Mouse (Mus musculus): ENCODE measurements around the gene Pnp2. TPM values are rescaled to one million over a fixed set of nuclear protein-coding genes. Genes with fewer than 3 reads are reported as not detected.
"Not testable (repeated sequence)": the region's sequence is repeated elsewhere in the genome, so short reads cannot be mapped to it uniquely, and the experiment has no call there.

The Pnp2 gene
- polyA plus RNA-seq, 1 experiment from 2014 or later: 0.47 TPM

DNA sequence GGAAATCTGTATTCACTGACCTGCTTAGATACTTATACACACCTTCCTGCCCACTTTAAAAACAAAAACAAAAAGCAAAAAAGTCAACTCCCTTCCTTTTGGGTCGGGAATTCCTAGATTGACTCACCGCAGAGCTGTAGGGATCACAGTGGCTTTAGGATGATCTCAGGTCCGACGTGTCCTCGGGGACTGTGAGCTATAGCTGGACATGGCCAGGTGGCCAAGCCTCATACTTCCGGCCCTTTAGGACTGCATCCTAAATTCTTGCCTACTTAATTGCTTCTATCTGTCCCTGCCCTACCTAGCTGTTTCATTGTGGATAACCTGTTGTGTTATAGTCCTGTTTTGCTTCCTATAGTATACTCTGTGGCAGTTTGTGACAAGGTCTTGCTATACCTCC, 10.7 kb upstream of the Pnp2 start:
- not testable (repeated sequence) for H3K4me1 ChIP-seq (ENCODE audit: control insufficient read depth, insufficient read depth, low read length); ATAC-seq (replicated peaks; ENCODE audit: insufficient number of reproducible peaks, low FRiP score, low TSS enrichment); H3K27me3 ChIP-seq (ENCODE audit: control insufficient read depth, insufficient read depth, low read length); H3K9me3 ChIP-seq (replicated peaks; ENCODE audit: control insufficient read depth, low read length); H3K36me3 ChIP-seq (ENCODE audit: control insufficient read depth, insufficient read depth, low read length)
- peak overlapping the region; percentile 85 for H3K27ac ChIP-seq (ENCODE audit: low read depth, low read length)
- WGBS (ENCODE audit: insufficient replicate concordance): 9% methylated on average over 6 of the region's 6 CpGs
- H3K4me2 ChIP-seq: peak overlapping the region; percentile 66
- peak overlapping the region; percentile 71 for H3K9ac ChIP-seq (ENCODE audit: low read depth, low read length)
- peak overlapping the region; percentile 52 for H3K4me3 ChIP-seq (ENCODE audit: low read depth, low read length)

DNA sequence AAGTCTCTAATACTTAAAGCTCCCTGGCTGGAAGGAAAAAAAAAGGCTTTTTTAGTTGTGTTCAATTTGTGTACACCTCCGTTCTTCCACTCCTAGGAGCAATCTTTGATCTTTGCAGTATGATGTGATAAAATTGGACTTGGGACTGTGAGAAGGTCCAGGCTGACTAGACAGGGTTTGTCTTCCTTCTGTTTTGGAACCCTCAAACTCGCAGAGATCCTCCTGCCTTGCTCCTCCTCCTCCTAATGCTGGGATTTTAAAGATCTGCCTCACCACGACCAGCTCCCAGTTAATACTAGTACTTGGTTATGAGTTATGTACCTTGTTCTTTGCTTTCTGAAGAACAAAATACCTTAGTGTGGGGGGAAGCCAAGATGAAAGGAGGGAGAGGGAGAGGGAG, 10.3 kb upstream of the Pnp2 start:
- H3K4me1 ChIP-seq (ENCODE audit: control insufficient read depth, insufficient read depth, low read length); ATAC-seq (replicated peaks; ENCODE audit: insufficient number of reproducible peaks, low FRiP score, low TSS enrichment); H3K9me3 ChIP-seq (replicated peaks; ENCODE audit: control insufficient read depth, low read length); H3K9ac ChIP-seq (ENCODE audit: low read depth, low read length); H3K27ac ChIP-seq (ENCODE audit: low read depth, low read length); H3K27me3 ChIP-seq (ENCODE audit: control insufficient read depth, insufficient read depth, low read length); H3K36me3 ChIP-seq (ENCODE audit: control insufficient read depth, insufficient read depth, low read length): not testable (repeated sequence)
- H3K4me2 ChIP-seq: peak overlapping the region; percentile 66
- 37% methylated on average over 3 of the region's 3 CpGs for WGBS (ENCODE audit: insufficient replicate concordance)
- H3K4me3 ChIP-seq (ENCODE audit: low read depth, low read length): peak overlapping the region; percentile 52

DNA sequence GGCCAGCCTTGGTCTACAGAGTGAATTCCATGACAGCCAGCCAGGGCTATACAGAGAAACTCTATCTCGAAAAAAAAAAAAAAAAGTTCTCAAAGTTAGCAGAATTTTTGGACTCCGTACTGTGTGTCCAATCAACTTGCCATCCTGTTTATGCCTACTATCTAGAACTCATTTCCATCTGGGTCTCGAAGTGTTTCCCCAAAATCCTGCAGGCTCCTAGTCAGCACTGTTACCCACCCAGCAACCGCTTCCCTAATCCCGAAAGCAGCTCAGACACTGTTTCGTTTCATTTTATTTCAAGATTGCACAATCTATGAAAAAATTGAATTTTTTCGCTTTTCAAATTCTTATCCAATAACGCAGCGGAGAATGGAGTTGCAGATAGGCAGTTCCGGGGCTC, 305 bp upstream of the Pnp2 start:
- no peak overlapping the region for H3K4me3 ChIP-seq (ENCODE audit: low read depth, low read length)
- H3K27ac ChIP-seq (ENCODE audit: low read depth, low read length): no peak overlapping the region
- no peaks in the 10 kb centered on the region for H3K4me1 ChIP-seq (ENCODE audit: control insufficient read depth, insufficient read depth, low read length)
- peaks cover 4% of the 10 kb centered on the region; the same call in 1 of the 2 replicates for H3K36me3 ChIP-seq (ENCODE audit: control insufficient read depth, insufficient read depth, low read length)
- WGBS (ENCODE audit: insufficient replicate concordance): 81% methylated on average over 10 of the region's 10 CpGs
- H3K9me3 ChIP-seq (replicated peaks; ENCODE audit: control insufficient read depth, low read length): no peaks in the 10 kb centered on the region
- no peak overlapping the region for H3K4me2 ChIP-seq
- no peak for ATAC-seq (replicated peaks; ENCODE audit: insufficient number of reproducible peaks, low FRiP score, low TSS enrichment)
- H3K9ac ChIP-seq (ENCODE audit: low read depth, low read length): no peak overlapping the region
- H3K27me3 ChIP-seq (ENCODE audit: control insufficient read depth, insufficient read depth, low read length): no peaks in the 10 kb centered on the region

DNA sequence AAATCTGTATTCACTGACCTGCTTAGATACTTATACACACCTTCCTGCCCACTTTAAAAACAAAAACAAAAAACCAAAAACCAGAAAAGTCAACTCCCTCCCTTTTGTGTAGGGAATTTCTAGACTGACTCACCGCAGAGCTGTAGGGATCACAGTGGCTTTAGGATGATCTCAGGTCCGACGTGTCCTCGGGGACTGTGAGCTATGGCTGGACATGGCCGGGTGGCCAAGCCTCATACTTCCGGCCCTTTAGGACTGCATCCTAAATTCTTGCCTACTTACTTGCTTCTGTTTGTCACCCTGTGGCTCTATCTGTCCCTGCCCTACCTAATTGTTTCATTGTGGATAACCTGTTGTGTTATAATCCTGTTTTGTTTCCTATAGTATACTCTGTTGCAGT, 932 bp downstream of the Pnp2 start:
- H3K36me3 ChIP-seq (ENCODE audit: control insufficient read depth, insufficient read depth, low read length); ATAC-seq (replicated peaks; ENCODE audit: insufficient number of reproducible peaks, low FRiP score, low TSS enrichment); H3K4me3 ChIP-seq (ENCODE audit: low read depth, low read length); H3K9me3 ChIP-seq (replicated peaks; ENCODE audit: control insufficient read depth, low read length); H3K27me3 ChIP-seq (ENCODE audit: control insufficient read depth, insufficient read depth, low read length); H3K4me1 ChIP-seq (ENCODE audit: control insufficient read depth, insufficient read depth, low read length); H3K27ac ChIP-seq (ENCODE audit: low read depth, low read length); H3K9ac ChIP-seq (ENCODE audit: low read depth, low read length): not testable (repeated sequence)
- 76% methylated on average over 6 of the region's 6 CpGs for WGBS (ENCODE audit: insufficient replicate concordance)
- H3K4me2 ChIP-seq: peak overlapping the region; percentile 52

DNA sequence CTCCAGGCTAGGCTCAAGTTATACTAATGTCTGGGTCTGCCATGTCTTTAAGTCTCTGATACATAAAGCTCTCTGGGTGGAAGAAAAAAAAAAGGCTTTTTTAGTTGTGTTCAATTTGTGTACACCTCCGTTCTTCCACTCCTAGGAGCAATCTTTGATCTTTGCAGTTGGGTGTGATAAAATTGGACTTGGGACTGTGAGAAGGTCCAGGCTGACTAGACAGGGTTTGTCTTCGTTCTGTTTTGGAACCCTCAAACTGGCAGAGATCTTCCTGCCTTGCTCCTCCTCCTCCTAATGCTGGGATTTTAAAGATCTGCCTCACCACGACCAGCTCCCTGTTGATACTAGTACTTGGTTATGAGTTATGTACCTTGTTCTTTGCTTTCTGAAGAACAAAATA, 1.4 kb downstream of the Pnp2 start:
- H3K9me3 ChIP-seq (replicated peaks; ENCODE audit: control insufficient read depth, low read length); H3K9ac ChIP-seq (ENCODE audit: low read depth, low read length); H3K4me1 ChIP-seq (ENCODE audit: control insufficient read depth, insufficient read depth, low read length); ATAC-seq (replicated peaks; ENCODE audit: insufficient number of reproducible peaks, low FRiP score, low TSS enrichment); H3K27ac ChIP-seq (ENCODE audit: low read depth, low read length); H3K36me3 ChIP-seq (ENCODE audit: control insufficient read depth, insufficient read depth, low read length); H3K27me3 ChIP-seq (ENCODE audit: control insufficient read depth, insufficient read depth, low read length); H3K4me2 ChIP-seq; H3K4me3 ChIP-seq (ENCODE audit: low read depth, low read length): not testable (repeated sequence)
- WGBS (ENCODE audit: insufficient replicate concordance): 64% methylated on average over 3 of the region's 3 CpGs

DNA sequence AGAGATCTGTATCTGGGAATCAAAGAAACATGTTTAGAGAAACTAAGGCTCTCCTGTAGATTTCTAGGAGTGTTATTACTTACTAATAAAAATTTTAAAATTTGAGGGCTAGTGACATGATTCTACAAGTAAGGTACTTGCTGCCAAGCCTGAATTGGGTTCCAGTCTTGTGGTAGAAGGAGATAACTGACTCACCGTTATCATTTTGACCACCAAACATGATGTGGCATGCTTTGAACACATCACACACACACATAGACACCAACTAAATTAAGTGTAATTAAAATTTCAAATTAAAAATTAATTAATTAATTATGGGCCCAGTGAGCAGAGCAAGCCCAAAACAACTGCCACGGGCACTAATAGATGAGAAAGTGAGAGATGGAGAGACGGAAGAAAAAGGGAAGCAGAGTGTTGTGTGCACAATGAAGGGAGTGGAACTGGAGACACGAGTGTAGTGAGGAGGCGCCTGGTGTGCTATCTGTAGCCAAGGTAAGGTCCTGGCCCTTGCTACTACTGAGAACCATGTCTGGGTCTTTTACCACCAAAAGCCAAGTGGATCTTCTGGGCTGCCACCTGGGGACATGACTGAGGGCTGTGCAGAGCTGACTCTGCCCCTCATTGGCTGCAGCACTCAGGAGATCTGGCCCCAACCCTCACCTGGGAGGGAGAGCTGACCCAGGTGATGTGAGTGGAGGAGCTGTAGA, 2.6 kb downstream of the Pnp2 start:
- not testable (repeated sequence) for ATAC-seq (replicated peaks; ENCODE audit: insufficient number of reproducible peaks, low FRiP score, low TSS enrichment); H3K4me2 ChIP-seq; H3K36me3 ChIP-seq (ENCODE audit: control insufficient read depth, insufficient read depth, low read length); H3K4me1 ChIP-seq (ENCODE audit: control insufficient read depth, insufficient read depth, low read length); H3K27me3 ChIP-seq (ENCODE audit: control insufficient read depth, insufficient read depth, low read length); H3K27ac ChIP-seq (ENCODE audit: low read depth, low read length); H3K4me3 ChIP-seq (ENCODE audit: low read depth, low read length); H3K9ac ChIP-seq (ENCODE audit: low read depth, low read length); H3K9me3 ChIP-seq (replicated peaks; ENCODE audit: control insufficient read depth, low read length)
- WGBS (ENCODE audit: insufficient replicate concordance): 86% methylated on average over 5 of the region's 5 CpGs

DNA sequence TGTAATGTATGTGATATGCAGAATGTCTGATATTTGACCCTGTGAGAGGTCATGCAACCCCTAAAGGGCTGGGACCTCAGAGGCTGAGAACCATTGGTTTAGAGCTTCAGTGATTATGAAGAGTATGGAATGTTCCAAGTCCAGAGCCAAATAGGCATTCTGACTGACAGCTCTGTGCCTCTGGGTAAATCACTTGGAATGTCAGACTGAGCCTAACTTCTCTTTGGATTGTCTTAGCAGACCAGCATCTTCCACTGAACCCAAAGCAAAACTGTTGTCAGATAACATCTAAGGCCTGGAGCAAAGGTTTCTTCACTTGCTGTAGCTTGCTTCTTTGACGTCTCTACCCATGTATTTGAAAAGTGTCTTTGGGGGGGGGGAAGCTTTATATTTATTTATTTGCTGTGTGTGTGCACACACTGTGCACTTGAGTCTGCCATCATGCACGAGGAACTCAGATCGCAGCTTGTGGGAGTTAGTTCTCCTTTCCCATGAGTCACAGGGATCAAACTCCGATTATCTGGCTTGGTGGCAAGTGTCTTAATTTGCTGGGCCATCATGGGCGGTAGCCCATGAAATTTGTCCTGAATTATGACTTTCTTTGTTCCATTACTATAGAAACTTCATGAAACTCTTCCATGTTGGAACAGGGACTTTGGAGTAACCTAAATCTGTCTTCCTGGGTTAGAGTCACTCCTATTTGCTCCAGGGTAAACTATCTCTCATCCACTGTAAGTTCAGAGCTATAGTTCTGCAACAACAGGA, 12.6 kb downstream of the Pnp2 start:
- Histone ChIP-seq H3K9ac (ENCODE audit: low read depth, low read length) (no peak overlapping the region), H3K4me1 (ENCODE audit: control insufficient read depth, insufficient read depth, low read length) (no peaks in the 10 kb centered on the region), H3K36me3 (ENCODE audit: control insufficient read depth, insufficient read depth, low read length) (no peaks in the 10 kb centered on the region), H3K27ac (ENCODE audit: low read depth, low read length) (no peak overlapping the region), H3K9me3 (replicated peaks; ENCODE audit: control insufficient read depth, low read length) (no peaks in the 10 kb centered on the region), H3K27me3 (ENCODE audit: control insufficient read depth, insufficient read depth, low read length) (no peaks in the 10 kb centered on the region), H3K4me2 (no peak overlapping the region), H3K4me3 (ENCODE audit: low read depth, low read length) (no peak overlapping the region)
- 85% methylated on average over 5 of the region's 5 CpGs for WGBS (ENCODE audit: insufficient replicate concordance)
- no peak for ATAC-seq (replicated peaks; ENCODE audit: insufficient number of reproducible peaks, low FRiP score, low TSS enrichment)

DNA sequence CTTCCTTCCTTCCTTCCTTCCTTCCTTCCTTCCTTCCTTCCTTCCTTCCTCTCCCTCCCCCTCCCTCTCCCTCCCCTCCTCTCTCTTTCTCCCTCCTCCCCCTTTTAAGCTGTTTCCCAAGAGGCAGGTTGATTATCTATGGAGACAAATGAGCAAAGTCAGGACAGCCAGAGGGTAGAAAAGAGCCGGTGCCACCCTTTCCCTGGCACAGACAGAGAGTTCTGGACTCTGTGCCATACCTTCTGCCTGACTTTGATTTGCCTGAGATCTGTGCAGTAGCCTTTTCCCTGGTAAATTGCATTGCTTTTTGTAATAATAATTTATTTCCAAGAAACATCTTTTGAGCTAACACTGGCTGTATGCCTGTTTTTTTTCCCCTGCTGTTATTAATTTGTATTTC, 13.2 kb downstream of the Pnp2 start:
- H3K9ac ChIP-seq (ENCODE audit: low read depth, low read length): no peak overlapping the region
- 9% methylated on average over 1 of the region's 1 CpGs for WGBS (ENCODE audit: insufficient replicate concordance)
- H3K4me2 ChIP-seq: peak overlapping the region; percentile 21; the same call in 1 of the 2 replicates
- H3K4me3 ChIP-seq (ENCODE audit: low read depth, low read length): no peak overlapping the region
- no peaks in the 10 kb centered on the region for H3K4me1 ChIP-seq (ENCODE audit: control insufficient read depth, insufficient read depth, low read length)
- no peaks in the 10 kb centered on the region for H3K9me3 ChIP-seq (replicated peaks; ENCODE audit: control insufficient read depth, low read length)
- H3K36me3 ChIP-seq (ENCODE audit: control insufficient read depth, insufficient read depth, low read length): no peaks in the 10 kb centered on the region
- no peak overlapping the region for H3K27ac ChIP-seq (ENCODE audit: low read depth, low read length)
- H3K27me3 ChIP-seq (ENCODE audit: control insufficient read depth, insufficient read depth, low read length): no peaks in the 10 kb centered on the region
- ATAC-seq (replicated peaks; ENCODE audit: insufficient number of reproducible peaks, low FRiP score, low TSS enrichment): no peak

Data from heart, embryonic 11.5 days (tissue).